In the genomic region with DNA sequence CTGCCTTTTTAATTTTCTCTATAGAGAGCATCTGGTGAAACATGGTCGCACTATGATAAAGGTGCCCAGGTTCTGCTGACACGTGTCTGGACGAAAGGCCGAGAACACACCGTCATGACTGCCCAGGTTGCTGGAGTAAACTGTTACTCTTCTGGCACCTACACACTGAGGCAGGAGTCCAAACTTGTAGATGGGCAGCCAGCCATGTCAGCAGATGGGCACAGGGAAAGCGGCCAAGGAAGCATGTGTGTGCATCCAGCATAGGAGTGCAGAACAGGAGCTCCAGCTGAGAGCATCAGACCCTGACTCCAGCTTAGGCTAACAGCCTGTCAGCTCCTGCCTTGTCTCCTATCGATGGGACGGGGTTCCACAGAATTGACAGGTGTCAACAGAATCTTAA, we compare ENCODE assay signal across 9 mouse cellular contexts. TPM values are rescaled to one million over a fixed set of nuclear protein-coding genes. Genes with fewer than 3 reads are reported as not detected.
DNase-seq lines count a peak whose midpoint lies in the region; ATAC-seq and TF ChIP-seq lines count a peak whose summit lies in the region.
"Had no signal": no experiment of that assay in that cellular context is flagged by ENCODE, and none has a peak within 500 bp of the region (broad histone marks: within the 10 kb centered on the region; RNA-seq: fewer than 3 reads in every experiment).

No protein-coding gene starts in this region.

- no peak for TF ChIP-seq POLR2A in thymus, adult 2 months (IDR thresholded peaks at IDR 0.05; ENCODE audit: control insufficient read depth, extremely low read depth, insufficient read depth, low read length, poor library complexity)

- WGBS in lung, embryonic 14.5 days: 73% methylated on average over 8 of the region's 8 CpGs
- WGBS in thymus, adult 2 months: 94% methylated on average over 8 of the region's 8 CpGs

- no peak overlapping the region for H3K9ac ChIP-seq in lung, embryonic 14.5 days

- peak; percentile 24 for DNase-seq in lung, embryonic 14.5 days
- no peak for DNase-seq in lung, adult 18-20 months
- DNase-seq in cerebellum, adult 8-10 months: peak; percentile 99
- peak; percentile 51 for DNase-seq in gastrocnemius, postnatal 25 days
- peak; percentile 89 to 91 for DNase-seq in layer of hippocampus, postnatal 10 days (ENCODE audit: low spot score in 2 of 2)
- peak; percentile 88 to 91 for DNase-seq in right cerebral cortex, postnatal 10 days (ENCODE audit: low spot score in 2 of 2)
- DNase-seq in spleen, postnatal 4 days (ENCODE audit: low spot score in 2 of 2): no peak
- no peak for DNase-seq in thymus, adult 2 months

- no peak overlapping the region for H3K4me2 ChIP-seq in lung, embryonic 14.5 days

- H3K4me1 ChIP-seq in lung, embryonic 14.5 days (ENCODE audit: insufficient read depth): no peaks in the 10 kb centered on the region
- no peaks in the 10 kb centered on the region for H3K4me1 ChIP-seq in thymus, adult 2 months (replicated peaks; ENCODE audit: control insufficient read depth, insufficient read depth, low read length)
- H3K4me1 ChIP-seq: megakaryocyte, embryonic 14.5 days had no signal

- H3K9me3 ChIP-seq in lung, embryonic 14.5 days (ENCODE audit: low read depth, low read length): no peaks in the 10 kb centered on the region

- no peaks in the 10 kb centered on the region for H3K27me3 ChIP-seq in lung, embryonic 14.5 days (ENCODE audit: insufficient read depth, low read length)
- H3K27me3 ChIP-seq in thymus, adult 2 months (ENCODE audit: control insufficient read depth, insufficient read depth, low read length): no peaks in the 10 kb centered on the region

- no peaks in the 10 kb centered on the region for H3K36me3 ChIP-seq in lung, embryonic 14.5 days (ENCODE audit: insufficient read depth)
- H3K36me3 ChIP-seq in thymus, adult 2 months (ENCODE audit: control insufficient read depth, insufficient read depth, low read length): no peaks in the 10 kb centered on the region

- H3K4me3 ChIP-seq in lung, embryonic 14.5 days (ENCODE audit: low read depth, low read length): no peak overlapping the region
- H3K4me3 ChIP-seq in thymus, adult 2 months (ENCODE audit: control insufficient read depth, insufficient read depth, low read length): no peak overlapping the region
- H3K4me3 ChIP-seq: megakaryocyte, embryonic 14.5 days had no signal

- no peak overlapping the region for H3K27ac ChIP-seq in lung, embryonic 14.5 days (ENCODE audit: low read depth)
- H3K27ac ChIP-seq in thymus, adult 2 months (ENCODE audit: control insufficient read depth, insufficient read depth, low read length): no peak overlapping the region

- TF ChIP-seq CTCF in lung, embryonic 14.5 days (IDR thresholded peaks at IDR 0.05; ENCODE audit: low read depth): no peak
- no peak for TF ChIP-seq CTCF in thymus, adult 2 months (IDR thresholded peaks at IDR 0.05; ENCODE audit: borderline replicate concordance, control insufficient read depth, extremely low read depth, insufficient read depth, low read length, poor library complexity)

- ATAC-seq in lung, embryonic 14.5 days (ENCODE audit: insufficient read depth): no peak

RNA-seq across cellular contexts. Expression of a gene that starts 37.1 kb away (rescaled TPM):
- 194 and 200 TPM in 2 replicates for polyA plus RNA-seq in lung, embryonic 14.5 days (2014; fragmentation: Nextera tagmentation; extraction: Ambion mirVana)
- total RNA-seq in gastrocnemius, postnatal 25 days (2021): 10 to 100 TPM; 89.2 to 91.5 TPM
- total RNA-seq in layer of hippocampus, postnatal 10 days (2021): 100 to 1,000 TPM; 120 to 128 TPM
- 55.8 and 57.8 TPM in 2 replicates for polyA plus RNA-seq in thymus, adult 2 months (2012; rRNA removed)

RNA-seq across cellular contexts. Expression of a gene that starts 41.8 kb away (rescaled TPM):
- polyA plus RNA-seq in lung, embryonic 14.5 days (2014; fragmentation: Nextera tagmentation; extraction: Ambion mirVana): 33.4 and 33.8 TPM in 2 replicates
- 10 to 100 TPM; 29.9 to 42.7 TPM for total RNA-seq in gastrocnemius, postnatal 25 days (2021)
- 10 to 100 TPM; 34.0 to 48.4 TPM for total RNA-seq in layer of hippocampus, postnatal 10 days (2021)
- polyA plus RNA-seq in thymus, adult 2 months (2012; rRNA removed): 13.7 and 14.3 TPM in 2 replicates

RNA-seq across cellular contexts. Expression of a gene that starts 58.8 kb away (rescaled TPM):
- polyA plus RNA-seq in lung, embryonic 14.5 days (2014; fragmentation: Nextera tagmentation; extraction: Ambion mirVana): 0.14 and 0.22 TPM in 2 replicates
- under 1 TPM in 1 of 2 experiments, not detected in 1; 0.36 TPM for total RNA-seq in gastrocnemius, postnatal 25 days (2021)
- 1 to 10 TPM in 1 of 2 experiments, under 1 TPM in 1; 0.91 to 1.6 TPM for total RNA-seq in layer of hippocampus, postnatal 10 days (2021)
- polyA plus RNA-seq in thymus, adult 2 months (2012; rRNA removed): 0.26 TPM in 1 of 2 replicates, not detected in the other

Comparison
In these comparisons a context has a peak if more than half of its experiments do, and no peak if none do; other contexts are left out.
1. DNase-seq: peak in lung, embryonic 14.5 days (single experiment), cerebellum, adult 8-10 months (single experiment), gastrocnemius, postnatal 25 days (single experiment), layer of hippocampus, postnatal 10 days (2 of 2) and right cerebral cortex, postnatal 10 days (2 of 2); none in lung, adult 18-20 months (0 of 2), spleen, postnatal 4 days (0 of 2) and thymus, adult 2 months (single experiment).